Mouse (Mus musculus) heart, embryonic 13.5 days (tissue): ENCODE data around the gene Rhot1. TPM values are rescaled to one million over a fixed set of nuclear protein-coding genes. Genes with fewer than 3 reads are reported as not detected.
"Not testable (repeated sequence)": the region's sequence is repeated elsewhere in the genome, so short reads cannot be mapped to it uniquely, and the experiment has no call there.

ENCODE experiments used
- ATAC-seq: fragments of 200-750 bp; cut with Nextera tagmentation; 2 replicates; pipeline ENCODE4 v1.8.0; 2017; ENCODE audit warnings: moderate TSS enrichment; ENCODE audit not compliant: insufficient number of reproducible peaks, low FRiP score, low TSS enrichment; ENCODE audit errors: extremely low read depth
- H3K27ac ChIP-seq: fragments of 300-500 bp; sonication (generic); replicated peaks from 2 replicates; pipeline ENCODE4 v1.5.1; 2015; ENCODE audit warnings: moderate library complexity, mild to moderate bottlenecking, inconsistent platforms
- H3K27me3 ChIP-seq: fragments of 300-500 bp; sonication (generic); replicated peaks from 2 replicates; pipeline ENCODE4 v1.6.1; 2015; ENCODE audit warnings: mild to moderate bottlenecking, inconsistent platforms
- H3K36me3 ChIP-seq: fragments of 300-500 bp; sonication (generic); 2 replicates; pipeline ENCODE4 v1.6.1; 2015; ENCODE audit warnings: mild to moderate bottlenecking, inconsistent platforms
- H3K4me1 ChIP-seq: fragments of 300-500 bp; sonication (generic); 2 replicates; pipeline ENCODE4 v1.6.1; 2015; ENCODE audit warnings: inconsistent platforms
- H3K4me2 ChIP-seq: fragments of 300-500 bp; sonication (generic); 2 replicates; pipeline ENCODE4 v1.6.1; 2015; ENCODE audit warnings: inconsistent platforms, mild to moderate bottlenecking, moderate library complexity
- H3K4me3 ChIP-seq: fragments of 300-500 bp; sonication (generic); 2 replicates; pipeline ENCODE4 v1.5.1; 2015; ENCODE audit warnings: moderate library complexity, mild to moderate bottlenecking, inconsistent platforms
- H3K9ac ChIP-seq: fragments of 300-500 bp; sonication (generic); 2 replicates; pipeline ENCODE4 v1.6.1; 2015; ENCODE audit warnings: inconsistent platforms, mild to moderate bottlenecking, moderate library complexity
- H3K9me3 ChIP-seq: fragments of 300-500 bp; sonication (generic); 2 replicates; pipeline ENCODE4 v1.6.1; 2016; ENCODE audit warnings: inconsistent platforms
- WGBS: fragments of 180-500 bp; shearing (Covaris S2); methylation state at CpG from one replicate; pipeline ENCODE4 v1.1.7; 2015; ENCODE audit warnings: mixed read lengths; 5-methylcytosine and 5-hydroxymethylcytosine counted together
- polyA plus RNA-seq: library from polyadenylated mRNA; unstranded; fragments of >200 nt; fragmentation: Nextera tagmentation; extraction: Ambion mirVana; gene quantifications from 2 replicates; pipeline ENCODE4 v1.2.1, GENCODE M21; 2015

The Rhot1 gene
- polyA plus RNA-seq, 1 experiment from 2014 or later = 52.5 TPM

DNA sequence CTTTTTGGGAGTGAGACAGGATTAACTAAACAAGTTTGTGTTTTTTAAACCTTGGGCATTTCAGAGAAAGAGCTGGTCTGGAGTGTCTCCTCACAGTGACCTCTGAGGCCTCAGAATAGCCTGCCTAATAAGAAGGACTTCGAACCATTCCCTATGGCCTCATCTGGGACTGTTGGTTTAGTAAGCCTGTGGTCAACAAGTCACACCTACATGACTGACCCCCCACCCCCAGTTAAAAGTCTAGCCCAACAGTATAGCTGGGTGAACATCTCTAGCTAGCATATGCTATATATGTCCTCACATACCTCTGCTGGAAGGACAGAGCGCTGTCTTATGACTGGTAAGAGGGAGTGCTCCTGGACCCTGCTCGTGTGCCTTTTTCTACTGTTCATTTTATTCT is 9.5 kb upstream of the Rhot1 start:
- WGBS = 87% methylated on average over 3 of the region's 3 CpGs
- Histone ChIP-seq H3K4me2 (no peak overlapping the region), H3K9me3 (no peaks in the 10 kb centered on the region), H3K27me3 (no peaks in the 10 kb centered on the region), H3K36me3 (peaks cover 39% of the 10 kb centered on the region), H3K27ac (no peak overlapping the region), H3K4me1 (no peaks in the 10 kb centered on the region), H3K4me3 (no peak overlapping the region), H3K9ac (no peak overlapping the region)
- no peak for ATAC-seq

GRCm38 (mm10) chr11:80199773-80200172 is 9.0 kb upstream of the Rhot1 start:
- Histone ChIP-seq H3K36me3 (peaks cover 35% of the 10 kb centered on the region), H3K27me3 (no peaks in the 10 kb centered on the region), H3K4me3 (no peak overlapping the region), H3K27ac (no peak overlapping the region), H3K9ac (no peak overlapping the region), H3K9me3 (no peaks in the 10 kb centered on the region), H3K4me2 (no peak overlapping the region), H3K4me1 (no peaks in the 10 kb centered on the region)
- 95% methylated on average over 2 of the region's 2 CpGs for WGBS
- ATAC-seq = no peak

- H3K4me2 ChIP-seq = no peak overlapping the region
- no peak overlapping the region for H3K27ac ChIP-seq
- no peaks in the 10 kb centered on the region for H3K9me3 ChIP-seq
- 64% methylated on average over 1 of the region's 1 CpGs for WGBS
- no peak for ATAC-seq
- peaks cover 29% of the 10 kb centered on the region for H3K36me3 ChIP-seq
- H3K4me1 ChIP-seq = no peaks in the 10 kb centered on the region
- H3K9ac ChIP-seq = no peak overlapping the region
- H3K27me3 ChIP-seq = no peaks in the 10 kb centered on the region
- no peak overlapping the region for H3K4me3 ChIP-seq
Measured at GRCm38 (mm10) chr11:80200326-80200725, 8.5 kb upstream of the Rhot1 start.

- Histone ChIP-seq H3K27ac (no peak overlapping the region), H3K4me3 (no peak overlapping the region), H3K9ac (no peak overlapping the region), H3K4me2 (no peak overlapping the region), H3K4me1 (no peaks in the 10 kb centered on the region), H3K27me3 (no peaks in the 10 kb centered on the region), H3K9me3 (no peaks in the 10 kb centered on the region), H3K36me3 (peaks cover 20% of the 10 kb centered on the region)
- WGBS = 78% methylated on average over 6 of the region's 6 CpGs
- no peak for ATAC-seq
Measured at GRCm38 (mm10) chr11:80202296-80202695, 6.5 kb upstream of the Rhot1 start.

DNA sequence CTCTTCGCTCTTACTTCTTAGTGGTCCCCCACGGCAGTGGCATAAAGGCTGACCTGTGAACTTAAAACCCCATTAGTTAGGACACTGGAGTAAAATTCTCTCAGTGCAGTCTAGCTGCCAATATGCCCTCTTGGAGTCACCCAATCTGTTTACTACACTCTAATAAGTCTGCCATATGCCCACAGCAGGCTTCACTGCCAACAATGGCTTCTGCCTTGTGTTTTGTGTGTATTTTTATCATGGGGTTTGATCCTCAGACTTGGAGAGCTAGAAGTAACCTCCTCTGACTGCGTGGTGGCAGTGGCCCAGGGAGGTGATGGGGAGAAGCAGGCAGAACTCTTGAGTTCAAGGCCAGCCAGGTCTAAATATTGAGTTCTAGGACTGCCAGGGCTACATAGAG is 4.8 kb upstream of the Rhot1 start:
- Histone ChIP-seq H3K36me3 (peaks cover 9% of the 10 kb centered on the region), H3K9ac (no peak overlapping the region), H3K4me2 (no peak overlapping the region), H3K9me3 (no peaks in the 10 kb centered on the region), H3K27me3 (no peaks in the 10 kb centered on the region), H3K4me3 (no peak overlapping the region), H3K27ac (no peak overlapping the region), H3K4me1 (peaks cover 4% of the 10 kb centered on the region; the same call in 1 of the 2 replicates)
- no peak for ATAC-seq
- WGBS = 66% methylated on average over 3 of the region's 3 CpGs

DNA sequence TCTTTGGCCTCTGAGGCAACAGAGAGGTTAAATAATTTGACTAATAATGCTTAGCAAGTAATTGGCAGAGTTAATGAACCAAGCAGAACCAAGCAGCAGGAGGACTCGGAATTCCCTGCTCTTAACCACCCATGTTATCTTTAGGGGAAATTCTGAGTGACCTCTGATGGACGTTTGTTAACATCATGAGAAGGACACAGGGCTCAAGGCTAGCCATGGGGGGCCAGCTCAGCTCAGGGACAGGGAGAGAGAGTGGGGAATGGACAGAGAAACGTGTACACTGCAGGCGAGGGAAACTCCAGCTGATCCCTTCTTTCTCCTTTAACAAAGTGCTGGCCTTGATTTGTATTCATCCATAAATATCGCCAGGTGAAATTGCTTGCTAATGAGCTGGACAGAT is 3.9 kb upstream of the Rhot1 start:
- no peak overlapping the region for H3K27ac ChIP-seq
- no peak for ATAC-seq
- no peak overlapping the region for H3K4me3 ChIP-seq
- H3K4me1 ChIP-seq = peaks cover 6% of the 10 kb centered on the region
- H3K27me3 ChIP-seq = no peaks in the 10 kb centered on the region
- H3K4me2 ChIP-seq = no peak overlapping the region
- WGBS = 51% methylated on average over 5 of the region's 5 CpGs
- H3K36me3 ChIP-seq = peaks cover under 1% of the 10 kb centered on the region; the same call in 1 of the 2 replicates
- H3K9ac ChIP-seq = no peak overlapping the region
- no peaks in the 10 kb centered on the region for H3K9me3 ChIP-seq

DNA sequence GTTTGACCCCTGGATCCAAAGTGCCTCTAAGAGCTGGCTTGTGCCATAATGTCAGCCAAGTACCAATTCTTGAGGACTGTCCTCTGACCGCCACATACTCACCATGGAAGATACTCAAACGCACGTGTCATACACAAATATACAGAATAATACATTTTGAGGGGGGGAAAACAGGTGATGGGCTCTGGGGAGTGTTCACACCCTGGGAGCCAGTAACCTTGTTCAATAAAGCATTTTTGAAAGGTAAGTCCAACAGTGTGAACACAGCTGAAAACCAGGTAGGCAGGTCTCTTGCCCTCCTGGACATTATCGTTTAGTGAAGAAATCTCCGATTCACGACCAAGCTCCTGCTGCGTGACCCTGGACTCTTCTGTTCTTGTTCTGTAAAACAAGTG is 357 bp upstream of the Rhot1 start:
- Histone ChIP-seq H3K9me3 (no peaks in the 10 kb centered on the region), H3K4me3 (peak overlapping the region; percentile 81), H3K4me2 (peak overlapping the region; percentile 29; the same call in 1 of the 2 replicates), H3K27me3 (no peaks in the 10 kb centered on the region), H3K4me1 (peaks cover 19% of the 10 kb centered on the region), H3K36me3 (peaks cover 11% of the 10 kb centered on the region; the same call in 1 of the 2 replicates), H3K27ac (no peak overlapping the region), H3K9ac (no peak overlapping the region)
- ATAC-seq = no peak
- WGBS = 38% methylated on average over 7 of the region's 7 CpGs

- peak overlapping the region; percentile 77 for H3K4me2 ChIP-seq
- peak overlapping the region; percentile 93 for H3K9ac ChIP-seq
- H3K27ac ChIP-seq = peak overlapping the region; percentile 94; the same call in 1 of the 2 replicates
- H3K4me3 ChIP-seq = peak overlapping the region; percentile 81
- WGBS = 42% methylated on average over 6 of the region's 6 CpGs
- peaks cover 25% of the 10 kb centered on the region for H3K36me3 ChIP-seq
- no peak for ATAC-seq
- peaks cover 19% of the 10 kb centered on the region for H3K4me1 ChIP-seq
- H3K9me3 ChIP-seq = no peaks in the 10 kb centered on the region
- H3K27me3 ChIP-seq = no peaks in the 10 kb centered on the region
Measured at GRCm38 (mm10) chr11:80210321-80210720, 1.5 kb downstream of the Rhot1 start.

GRCm38 (mm10) chr11:80212282-80212681 is 3.5 kb downstream of the Rhot1 start:
- no peak for ATAC-seq
- Histone ChIP-seq H3K4me2 (no peak overlapping the region), H3K27ac (no peak overlapping the region), H3K4me1 (peaks cover 19% of the 10 kb centered on the region), H3K36me3 (peaks cover 30% of the 10 kb centered on the region), H3K9me3 (no peaks in the 10 kb centered on the region), H3K4me3 (no peak overlapping the region), H3K27me3 (no peaks in the 10 kb centered on the region), H3K9ac (no peak overlapping the region)
- 87% methylated on average over 2 of the region's 2 CpGs for WGBS

DNA sequence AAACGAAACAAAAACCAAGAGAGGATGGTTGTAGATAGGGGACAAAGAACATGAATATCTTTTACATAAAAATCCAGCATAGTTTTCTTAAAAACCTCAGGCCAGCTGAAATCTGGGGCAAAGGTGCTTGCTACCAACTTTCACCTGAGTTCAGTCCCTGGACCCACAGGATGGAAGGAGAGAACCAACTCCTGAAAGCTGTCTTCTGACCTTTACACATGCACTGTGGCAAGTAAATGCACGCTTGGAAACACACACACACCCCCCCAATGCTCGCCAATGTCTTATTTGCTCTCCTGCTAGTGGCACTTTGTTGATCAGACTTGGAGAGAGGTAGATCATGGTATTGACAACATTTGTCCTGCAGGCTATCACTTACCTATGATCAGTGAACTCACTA is 6.5 kb downstream of the Rhot1 start:
- H3K27ac ChIP-seq = no peak overlapping the region
- H3K36me3 ChIP-seq = peaks cover 39% of the 10 kb centered on the region
- peaks cover 9% of the 10 kb centered on the region for H3K4me1 ChIP-seq
- H3K27me3 ChIP-seq = no peaks in the 10 kb centered on the region
- H3K4me3 ChIP-seq = no peak overlapping the region
- ATAC-seq = no peak
- no peaks in the 10 kb centered on the region for H3K9me3 ChIP-seq
- H3K4me2 ChIP-seq = no peak overlapping the region
- H3K9ac ChIP-seq = no peak overlapping the region
- 94% methylated on average over 3 of the region's 3 CpGs for WGBS

DNA sequence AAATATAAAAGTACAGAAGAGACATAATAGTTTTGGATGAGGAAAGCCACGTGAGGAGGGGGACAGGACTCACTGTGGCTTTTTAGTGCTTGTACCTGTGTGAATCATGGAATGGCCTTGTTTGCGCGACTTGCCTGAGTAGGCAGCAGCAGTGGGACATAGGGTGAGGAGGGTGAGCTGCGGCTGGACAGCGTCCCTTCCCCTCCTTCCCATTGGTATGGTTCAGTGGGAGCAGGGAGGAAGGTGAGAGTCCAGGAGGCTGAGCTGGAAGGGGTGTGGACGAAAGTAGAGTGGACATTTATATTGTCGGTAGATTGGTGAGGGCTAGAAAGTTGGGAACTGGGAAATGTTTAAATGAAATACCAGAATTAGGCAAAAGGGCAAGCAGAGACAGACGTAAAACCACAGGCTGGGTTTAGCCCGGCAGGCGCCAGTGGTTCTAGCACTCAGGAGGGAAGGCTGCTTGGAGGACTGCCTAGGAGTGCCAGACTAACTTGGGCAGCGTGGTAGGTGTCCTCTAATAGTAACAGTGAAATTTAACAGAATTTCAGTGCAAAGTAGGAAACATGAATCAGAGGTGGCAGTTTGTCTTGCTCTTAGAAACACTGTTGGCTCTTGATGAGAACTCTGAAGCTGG is 10.0 kb downstream of the Rhot1 start:
- no peak overlapping the region for H3K4me2 ChIP-seq
- peaks cover 58% of the 10 kb centered on the region for H3K36me3 ChIP-seq
- no peak overlapping the region for H3K9ac ChIP-seq
- no peaks in the 10 kb centered on the region for H3K27me3 ChIP-seq
- H3K4me3 ChIP-seq = no peak overlapping the region
- no peak for ATAC-seq
- WGBS = 82% methylated on average over 11 of the region's 11 CpGs
- no peaks in the 10 kb centered on the region for H3K4me1 ChIP-seq
- H3K9me3 ChIP-seq = no peaks in the 10 kb centered on the region
- no peak overlapping the region for H3K27ac ChIP-seq

- H3K27me3 ChIP-seq, H3K27ac ChIP-seq, H3K9ac ChIP-seq, H3K9me3 ChIP-seq, H3K4me3 ChIP-seq, H3K4me2 ChIP-seq, H3K4me1 ChIP-seq, ATAC-seq: not testable (repeated sequence)
- 76% methylated on average over 5 of the region's 5 CpGs for WGBS
- H3K36me3 ChIP-seq = peaks cover 84% of the 10 kb centered on the region
Measured at GRCm38 (mm10) chr11:80230066-80230465, 21.2 kb downstream of the Rhot1 start.
